Mouse (Mus musculus) A20 (cell line): ENCODE data around the gene Hamp2.
A peak's percentile ranks its signal among the peaks of the same experiment; 100 is the strongest.
"Not testable (repeated sequence)": the region's sequence is repeated elsewhere in the genome, so short reads cannot be mapped to it uniquely, and the experiment has no call there.

Source experiments
- DNase-seq: peaks from one replicate; pipeline ENCODE4 v3.0.0-alpha.2; 2011; ENCODE audit warnings: low read depth, low spot score

Gene Hamp2

GRCm38 (mm10) chr7:30924581-30924980, at the start of gene Hamp2:
TSS of gene Hamp2 (minus strand) at chr7:30924681.
- not testable (repeated sequence) for DNase-seq

- DNase-seq = peak; percentile 89
These were observed 49.2 kb upstream of the Hamp2 start, which contains the start of gene Fam187b for GRCm38 (mm10) chr7:30973501-30974289. TSS of gene Fam187b (plus strand) at chr7:30973790.

- DNase-seq = no peak
These were observed 48.7 kb upstream of the Hamp2 start, which contains the start of gene Lsr for GRCm38 (mm10) chr7:30973251-30973500. TSS of gene Lsr (minus strand) at chr7:30973464.

GRCm38 (mm10) chr7:30972426-30973250, 48.2 kb upstream of the Hamp2 start:
- no peak for DNase-seq

GRCm38 (mm10) chr7:30971901-30972300, 47.4 kb upstream of the Hamp2 start:
- DNase-seq = no peak

GRCm38 (mm10) chr7:30969174-30969573, 44.7 kb upstream of the Hamp2 start:
- no peak for DNase-seq

GRCm38 (mm10) chr7:30968611-30969010, 44.1 kb upstream of the Hamp2 start:
- DNase-seq = no peak

- DNase-seq = no peak
These were observed 42.2 kb upstream of the Hamp2 start for GRCm38 (mm10) chr7:30966657-30967056.

GRCm38 (mm10) chr7:30965677-30966076, 41.2 kb upstream of the Hamp2 start:
- DNase-seq = no peak

GRCm38 (mm10) chr7:30964366-30964765, 39.9 kb upstream of the Hamp2 start:
- no peak for DNase-seq

GRCm38 (mm10) chr7:30962862-30963261, 38.4 kb upstream of the Hamp2 start:
- DNase-seq = no peak

- no peak for DNase-seq
These were observed 35.4 kb upstream of the Hamp2 start for GRCm38 (mm10) chr7:30959786-30960349.

GRCm38 (mm10) chr7:30958866-30959487, 34.5 kb upstream of the Hamp2 start:
- DNase-seq = no peak

GRCm38 (mm10) chr7:30958109-30958865, 33.8 kb upstream of the Hamp2 start:
- no peak for DNase-seq

GRCm38 (mm10) chr7:30957367-30957783, 32.9 kb upstream of the Hamp2 start:
- peak; percentile 95 for DNase-seq

- peak; percentile 79 for DNase-seq
These were observed 32.4 kb upstream of the Hamp2 start, which contains the start of gene Usf2 for GRCm38 (mm10) chr7:30956756-30957366. TSS of gene Usf2 (minus strand) at chr7:30956803.

- DNase-seq = no peak
These were observed 31.9 kb upstream of the Hamp2 start for GRCm38 (mm10) chr7:30956357-30956751.

- DNase-seq = peak; percentile 90
These were observed 31.3 kb upstream of the Hamp2 start for GRCm38 (mm10) chr7:30955584-30956356.

GRCm38 (mm10) chr7:30954971-30955520, 30.6 kb upstream of the Hamp2 start:
- no peak for DNase-seq

- DNase-seq = no peak
These were observed 29.6 kb upstream of the Hamp2 start for GRCm38 (mm10) chr7:30954036-30954435.
